Mouse (Mus musculus) forebrain, embryonic 11.5 days (tissue): Measurements from ENCODE around the gene Abhd11. TPM values are rescaled to one million over a fixed set of nuclear protein-coding genes. Genes with fewer than 3 reads are reported as not detected.
"Not testable (repeated sequence)": the region's sequence is repeated elsewhere in the genome, so short reads cannot be mapped to it uniquely, and the experiment has no call there.

Experiments used
- ATAC-seq: fragments of 200-750 bp; cut with Nextera tagmentation; replicated peaks from 2 replicates; pipeline ENCODE4 v1.8.0; 2017; ENCODE audit warnings: moderate TSS enrichment; ENCODE audit not compliant: low FRiP score
- DNase-seq: peaks from one replicate; pipeline ENCODE4 v3.0.0-alpha.2; 2017; ENCODE audit warnings: low spot score
- H3K27ac ChIP-seq: fragments of 300-500 bp; sonication (generic); 2 replicates; pipeline ENCODE4 v1.5.1; 2014; ENCODE audit warnings: low read depth, low read length
- H3K27me3 ChIP-seq: fragments of 300-500 bp; sonication (generic); 2 replicates; pipeline ENCODE4 v1.6.1; 2014; ENCODE audit warnings: mild to moderate bottlenecking, low read length, mixed read lengths; ENCODE audit not compliant: control insufficient read depth, insufficient read depth
- H3K36me3 ChIP-seq: fragments of 300-500 bp; sonication (generic); 2 replicates; pipeline ENCODE4 v1.6.1; 2014; ENCODE audit warnings: mild to moderate bottlenecking, low read length, moderate library complexity, mixed read lengths; ENCODE audit not compliant: control insufficient read depth, insufficient read depth
- H3K4me1 ChIP-seq: fragments of 300-500 bp; sonication (generic); replicated peaks from 2 replicates; pipeline ENCODE4 v1.6.1; 2014; ENCODE audit warnings: low read length, mixed read lengths; ENCODE audit not compliant: control insufficient read depth, insufficient read depth
- H3K4me2 ChIP-seq: fragments of 300-500 bp; sonication (generic); 2 replicates; pipeline ENCODE4 v1.6.1; 2014; ENCODE audit warnings: low read depth, mild to moderate bottlenecking, low read length, moderate library complexity, mixed read lengths; ENCODE audit not compliant: severe bottlenecking
- H3K4me3 ChIP-seq: fragments of 300-500 bp; sonication (generic); 2 replicates; pipeline ENCODE4 v1.5.1; 2014; ENCODE audit warnings: low read depth, low read length
- H3K9ac ChIP-seq: fragments of 300-500 bp; sonication (generic); 2 replicates; pipeline ENCODE4 v1.6.1; 2014; ENCODE audit warnings: low read length
- H3K9me3 ChIP-seq: fragments of 300-500 bp; sonication (generic); 2 replicates; pipeline ENCODE4 v1.6.1; 2016; ENCODE audit warnings: low read length, mixed read lengths; ENCODE audit not compliant: control insufficient read depth
- WGBS: fragments of 180-500 bp; shearing (Covaris S2); extraction: QIAGEN DNeasy Blood & Tissue Kit; methylation state at CpG from one replicate; pipeline ENCODE4 v1.1.7; 2014; 5-methylcytosine and 5-hydroxymethylcytosine counted together
- polyA plus RNA-seq: library from polyadenylated mRNA; unstranded; fragments of >200 nt; fragmentation: Nextera tagmentation; extraction: Ambion mirVana; gene quantifications from 2 replicates; pipeline ENCODE4 v1.2.1, GENCODE M21; 2014

Gene Abhd11
- 38.9 and 39.1 TPM in 2 replicates for polyA plus RNA-seq

DNA sequence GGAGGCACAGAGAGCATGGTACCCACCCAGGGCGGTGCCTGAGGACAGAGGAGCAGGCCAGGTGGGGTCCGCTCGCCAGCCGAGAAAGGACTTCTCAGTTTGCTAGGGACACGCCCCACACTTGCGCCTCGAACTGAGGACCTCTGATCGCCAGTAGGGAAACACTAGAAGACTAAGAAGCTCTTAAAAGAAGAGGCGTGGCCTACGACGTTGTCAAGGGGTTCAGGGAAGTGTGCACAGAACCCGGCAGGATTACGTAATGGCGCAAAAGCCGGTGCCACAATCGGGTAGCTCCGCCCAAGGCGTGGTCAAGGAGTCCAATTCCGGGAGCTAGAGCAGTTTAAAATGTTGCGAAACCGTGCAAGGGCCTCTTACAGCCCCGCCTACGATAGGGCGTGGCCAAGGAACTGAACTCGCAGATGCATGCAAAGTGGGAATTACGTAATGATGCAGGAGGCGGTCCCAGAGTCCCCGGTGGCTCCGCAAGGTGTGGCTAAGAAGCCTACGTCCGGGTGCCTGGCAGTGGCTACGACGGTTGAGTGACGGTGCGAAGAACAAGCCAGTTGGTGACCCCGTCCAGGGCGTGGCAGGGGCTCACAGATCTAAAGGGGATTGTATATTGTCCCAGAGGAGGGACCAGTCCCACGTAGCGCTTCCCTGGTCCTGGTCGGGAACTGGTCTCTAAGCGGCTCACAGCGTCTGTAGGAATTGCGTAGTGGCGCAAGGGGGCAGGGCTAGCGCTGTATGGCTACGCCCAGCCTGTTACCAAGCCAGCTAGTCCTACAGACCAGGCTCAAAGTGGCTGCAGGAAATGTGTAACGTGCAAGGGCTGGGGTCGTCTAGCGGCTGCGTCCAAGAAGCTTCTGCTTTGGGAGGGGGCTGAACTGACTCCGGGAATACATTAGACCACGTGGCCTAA lies at the start of gene Abhd11:
Gene Abhd11 (plus strand): TSS at position 482 of the 919 bp plus-strand sequence.
- Histone ChIP-seq H3K4me1 (peaks cover 5% of the 10 kb centered on the region; the same call in 1 of the 2 replicates), H3K4me2 (peak within 1 kb of the TSS; percentile 75), H3K27me3 (no peaks in the 10 kb centered on the region; the same call in 1 of the 2 replicates), H3K9ac (peak within 1 kb of the TSS; percentile 69), H3K27ac (peak within 1 kb of the TSS; percentile 94), H3K36me3 (no peaks in the 10 kb centered on the region), H3K9me3 (no peaks in the 10 kb centered on the region), H3K4me3 (peak within 1 kb of the TSS; percentile 57)
- DNase-seq (peak; percentile 99), ATAC-seq (peak; percentile 89)
- under 1% methylated on average over 52 of the region's 52 CpGs for WGBS

DNA sequence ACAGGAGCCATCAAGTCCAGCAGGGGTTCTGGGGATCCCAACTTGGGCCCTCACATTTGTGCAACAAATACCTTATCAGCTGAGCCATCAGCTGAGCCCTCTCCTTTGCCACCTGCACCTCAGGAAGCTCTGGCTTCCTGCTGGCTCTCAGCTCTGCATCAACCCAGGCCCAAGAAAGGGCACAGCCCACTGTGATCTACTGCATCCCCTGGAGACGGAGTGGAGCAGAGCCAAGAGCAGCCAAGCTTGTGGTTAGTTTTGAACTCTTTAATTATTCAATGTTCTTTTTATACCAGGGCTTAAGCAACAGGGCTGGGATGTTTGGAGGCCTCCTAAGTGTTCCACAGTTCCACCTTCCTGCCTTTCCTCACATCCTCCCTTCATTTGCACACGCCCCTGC lies 48.5 kb upstream of the Abhd11 start:
- 79% methylated on average over 2 of the region's 2 CpGs for WGBS
- no peaks in the 10 kb centered on the region for H3K36me3 ChIP-seq
- H3K4me3 ChIP-seq = no peak overlapping the region
- no peak overlapping the region for H3K27ac ChIP-seq
- no peaks in the 10 kb centered on the region for H3K4me1 ChIP-seq
- H3K9ac ChIP-seq = no peak overlapping the region
- no peak overlapping the region for H3K4me2 ChIP-seq
- DNase-seq = no peak
- H3K27me3 ChIP-seq = no peaks in the 10 kb centered on the region
- no peaks in the 10 kb centered on the region for H3K9me3 ChIP-seq
- ATAC-seq = no peak

DNA sequence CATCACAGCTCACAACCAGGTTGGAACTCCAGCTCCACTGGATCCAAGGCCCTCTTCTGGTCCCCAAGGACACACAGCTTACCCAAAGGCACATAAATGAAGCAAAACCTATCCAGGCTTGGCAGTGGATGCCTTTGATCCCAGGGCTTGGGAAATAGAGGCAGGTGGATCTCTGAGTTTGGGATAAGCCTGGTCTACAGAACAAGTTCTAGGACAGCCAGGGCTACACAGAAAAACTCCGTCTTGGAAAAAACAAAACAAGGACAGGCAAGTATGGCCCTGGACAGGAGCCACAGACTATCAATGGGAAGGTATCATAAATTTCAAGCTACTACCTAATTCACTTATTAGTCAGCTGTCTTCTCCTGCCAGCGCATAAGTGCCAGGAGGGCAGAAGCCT lies 47.4 kb upstream of the Abhd11 start:
- Histone ChIP-seq H3K4me1 (0 out of 2 replicates have a peak, but pooled peaks cover 2% of the 10 kb centered on the region), H3K9ac (no peak overlapping the region), H3K4me2 (no peak overlapping the region), H3K36me3 (no peaks in the 10 kb centered on the region), H3K9me3 (no peaks in the 10 kb centered on the region), H3K27ac (no peak overlapping the region), H3K27me3 (no peaks in the 10 kb centered on the region), H3K4me3 (no peak overlapping the region)
- 87% methylated on average over 2 of the region's 2 CpGs for WGBS
- ATAC-seq (no peak), DNase-seq (no peak)

DNA sequence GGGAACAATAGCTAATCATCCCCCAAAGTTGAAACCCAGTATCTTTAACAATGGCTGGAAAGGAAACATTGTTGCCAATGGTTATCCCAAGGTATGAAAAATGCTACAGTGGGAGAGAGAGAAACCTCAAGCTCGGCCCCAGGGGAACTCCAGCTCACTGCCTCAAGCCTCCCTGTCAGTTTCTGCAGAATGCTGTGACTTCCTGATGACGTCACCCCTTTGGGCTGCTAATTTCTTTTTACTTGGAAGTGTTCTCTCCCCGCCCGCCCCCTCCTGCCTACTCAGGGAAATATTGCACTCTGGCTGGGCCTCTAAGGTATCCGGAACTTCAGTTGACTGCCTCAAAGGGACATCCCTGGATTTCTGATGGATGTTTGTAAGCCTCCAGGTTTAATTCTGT lies 45.4 kb upstream of the Abhd11 start:
- DNase-seq (no peak), ATAC-seq (no peak)
- Histone ChIP-seq H3K9me3 (no peaks in the 10 kb centered on the region), H3K9ac (no peak overlapping the region), H3K36me3 (no peaks in the 10 kb centered on the region), H3K4me1 (0 out of 2 replicates have a peak, but pooled peaks cover 2% of the 10 kb centered on the region), H3K4me3 (no peak overlapping the region), H3K27me3 (no peaks in the 10 kb centered on the region), H3K4me2 (no peak overlapping the region), H3K27ac (no peak overlapping the region)
- 39% methylated on average over 5 of the region's 5 CpGs for WGBS

DNA sequence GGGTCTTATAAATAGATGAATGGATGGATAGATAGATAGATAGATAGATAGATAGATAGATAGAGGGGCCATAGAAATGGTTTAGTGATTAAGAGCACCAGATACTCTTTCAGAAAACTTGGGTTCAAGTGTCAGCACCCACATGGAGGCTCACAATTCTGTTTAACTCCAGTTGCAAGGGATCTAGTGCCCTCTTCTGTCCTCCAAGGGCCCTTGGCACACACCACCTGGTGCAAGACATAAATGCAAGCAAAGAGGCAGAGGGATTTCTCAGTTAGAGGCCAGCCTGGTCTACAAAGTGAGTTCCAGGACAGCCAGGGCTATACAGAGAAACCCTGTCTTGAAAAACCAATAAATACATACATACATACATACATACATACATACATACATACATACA lies 44.3 kb upstream of the Abhd11 start:
- not testable (repeated sequence) for H3K36me3 ChIP-seq, H3K4me1 ChIP-seq, H3K4me3 ChIP-seq, DNase-seq, ATAC-seq, H3K27ac ChIP-seq, H3K9ac ChIP-seq, H3K27me3 ChIP-seq, H3K9me3 ChIP-seq, H3K4me2 ChIP-seq

DNA sequence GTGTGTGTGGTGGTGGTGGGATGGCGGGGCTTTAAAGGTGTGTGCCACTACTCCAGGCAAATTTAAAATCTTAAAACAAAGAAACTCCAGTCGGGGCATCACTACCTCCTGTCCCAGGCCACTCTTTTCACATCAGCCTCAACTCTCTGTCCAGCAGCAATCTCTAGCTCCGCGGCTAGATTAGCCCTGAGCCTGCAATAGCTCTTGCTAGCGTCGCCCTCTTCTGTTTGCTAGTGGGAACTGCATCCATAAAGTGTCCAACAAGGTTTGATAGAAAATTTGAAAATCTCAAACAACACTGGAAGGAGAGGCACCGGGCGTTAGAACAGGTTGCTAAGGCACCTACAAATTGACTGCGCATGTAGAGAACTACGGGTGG lies 43.5 kb upstream of the Abhd11 start:
- DNase-seq = peak; percentile 79
- Histone ChIP-seq H3K9me3 (no peaks in the 10 kb centered on the region), H3K4me3 (no peak overlapping the region; the same call in 1 of the 2 replicates), H3K4me1 (0 out of 2 replicates have a peak, but pooled peaks cover 2% of the 10 kb centered on the region), H3K27ac (no peak overlapping the region), H3K27me3 (no peaks in the 10 kb centered on the region), H3K36me3 (no peaks in the 10 kb centered on the region), H3K4me2 (peak overlapping the region; percentile 42), H3K9ac (no peak overlapping the region)
- 7% methylated on average over 10 of the region's 10 CpGs for WGBS
- 0 out of 2 replicates have a peak, but pooled peaks have one; percentile 49 for ATAC-seq

DNA sequence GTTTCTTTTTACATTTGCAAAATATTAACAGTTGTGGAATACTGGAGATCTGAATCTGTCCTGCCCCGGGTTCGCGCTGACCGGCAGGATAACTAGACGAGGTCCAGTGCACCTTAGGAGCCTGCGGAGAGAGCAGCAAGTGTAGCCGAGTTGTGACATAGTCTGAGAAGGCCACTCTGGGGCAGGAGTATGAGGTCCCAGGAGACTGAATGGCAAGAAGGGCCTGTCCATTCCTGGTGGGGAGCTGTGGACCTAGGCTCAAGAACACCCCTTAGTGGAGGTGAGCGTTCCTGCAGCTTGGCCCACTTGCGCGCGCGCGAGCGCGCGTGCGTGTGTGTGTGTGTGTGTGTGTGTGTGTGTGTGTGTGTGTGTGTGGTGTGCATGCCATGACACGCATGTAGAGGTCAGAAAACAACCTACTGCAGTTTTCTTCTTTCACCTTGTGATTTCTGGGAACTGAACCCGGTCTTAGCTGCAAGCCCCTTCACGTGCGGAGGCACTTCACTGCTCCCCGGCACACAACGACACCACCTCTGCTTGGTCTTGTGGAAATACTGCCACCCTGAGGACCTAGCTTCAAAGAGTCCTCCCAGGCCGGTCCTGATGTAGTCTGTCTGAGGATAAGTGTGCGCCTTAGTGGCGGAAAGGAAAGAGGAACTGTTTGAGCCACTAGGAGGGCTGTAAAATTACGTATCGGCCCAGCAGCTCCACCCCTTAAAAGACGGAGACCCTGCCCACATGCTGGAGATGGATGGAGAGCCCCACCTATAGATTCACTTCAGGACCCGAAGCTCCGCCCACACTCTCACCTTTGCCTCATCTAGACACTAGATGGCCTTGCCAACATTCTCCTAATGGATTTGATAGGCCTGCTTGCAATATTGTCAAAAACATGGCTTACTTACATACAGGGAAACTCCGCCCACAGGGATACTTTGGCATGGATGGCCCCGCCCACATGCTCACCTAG lies 42.8 kb upstream of the Abhd11 start:
- Histone ChIP-seq H3K9ac (no peak overlapping the region), H3K36me3 (no peaks in the 10 kb centered on the region), H3K9me3 (no peaks in the 10 kb centered on the region), H3K4me2 (peak overlapping the region; percentile 42), H3K4me1 (0 out of 2 replicates have a peak, but pooled peaks cover 2% of the 10 kb centered on the region), H3K27me3 (no peaks in the 10 kb centered on the region), H3K27ac (no peak overlapping the region), H3K4me3 (peak overlapping the region; percentile 20)
- DNase-seq (peak; percentile 64), ATAC-seq (0 out of 2 replicates have a peak, but pooled peaks have one; percentile 39)
- 4% methylated on average over 24 of the region's 33 CpGs for WGBS
